Mouse (Mus musculus) cortical plate, adult 2 months (tissue): Measurements from ENCODE around the gene Ebi3.

Experiments used
- CTCF ChIP-seq: fragments of 200-500 bp; IDR thresholded peaks from 2 replicates; pipeline ENCODE4 v1.5.1; 2011; ENCODE audit warnings: mild to moderate bottlenecking, control low read depth, low read length; ENCODE audit not compliant: insufficient read depth; ENCODE audit errors: extremely low read depth
- POLR2A ChIP-seq: fragments of 200-500 bp; IDR thresholded peaks from 2 replicates; pipeline ENCODE4 v1.6.1; 2011; ENCODE audit warnings: mild to moderate bottlenecking, low read length, control low read depth; ENCODE audit not compliant: insufficient read depth; ENCODE audit errors: extremely low read depth

DNA sequence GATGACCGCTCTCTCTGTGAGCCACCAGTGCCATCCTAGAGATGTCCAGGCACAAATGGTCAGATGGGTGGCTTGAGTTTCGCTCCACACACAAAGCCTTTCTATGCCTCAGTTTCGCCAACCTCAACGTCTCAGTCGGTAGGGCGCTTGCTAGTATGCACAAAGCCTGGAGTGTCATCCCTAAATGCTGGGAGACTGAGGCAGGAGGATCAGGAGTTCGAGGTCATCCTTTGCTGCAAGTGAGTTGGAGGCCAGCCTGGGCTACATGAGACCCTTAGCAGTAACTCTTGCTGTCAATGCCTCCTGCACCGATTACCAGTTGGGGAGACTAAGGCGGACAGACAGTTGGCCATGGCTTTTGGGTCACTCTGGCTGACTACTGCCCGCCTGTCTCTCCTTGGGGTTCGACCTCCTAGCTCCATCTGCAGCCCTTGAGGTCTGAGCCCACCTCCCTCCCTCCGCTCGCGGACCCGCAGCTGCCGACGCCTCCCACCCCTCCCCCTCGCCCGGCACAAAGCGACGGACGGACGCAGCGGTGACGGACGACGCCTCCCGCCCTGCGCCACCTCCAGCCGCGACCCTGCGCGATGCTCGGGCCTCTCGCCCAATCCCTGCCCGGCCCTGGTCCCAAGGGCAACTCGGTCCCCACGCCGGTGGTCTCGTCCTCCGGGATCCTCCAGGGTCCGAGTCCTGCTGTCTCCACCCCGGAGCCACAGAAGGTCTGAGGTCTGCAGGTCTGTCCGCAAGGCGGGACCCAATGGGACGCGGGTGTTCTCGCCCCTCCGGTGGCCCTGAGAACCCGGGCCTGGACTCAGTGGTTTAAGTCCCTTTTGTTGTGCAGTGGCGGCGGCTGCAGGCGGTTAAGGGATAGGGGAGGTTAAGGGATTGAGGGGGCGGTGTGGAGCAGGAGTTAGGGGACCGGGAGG is 17.8 kb downstream of the Ebi3 start, which contains the start of gene Shd:
- TF ChIP-seq CTCF: no peak
- no peak for TF ChIP-seq POLR2A
